Mouse (Mus musculus): ENCODE measurements around the gene Ceacam19. TPM values are rescaled to one million over a fixed set of nuclear protein-coding genes. Genes with fewer than 3 reads are reported as not detected.

Gene Ceacam19
- polyA plus RNA-seq, 1 experiment from 2014 or later: not detected

DNA sequence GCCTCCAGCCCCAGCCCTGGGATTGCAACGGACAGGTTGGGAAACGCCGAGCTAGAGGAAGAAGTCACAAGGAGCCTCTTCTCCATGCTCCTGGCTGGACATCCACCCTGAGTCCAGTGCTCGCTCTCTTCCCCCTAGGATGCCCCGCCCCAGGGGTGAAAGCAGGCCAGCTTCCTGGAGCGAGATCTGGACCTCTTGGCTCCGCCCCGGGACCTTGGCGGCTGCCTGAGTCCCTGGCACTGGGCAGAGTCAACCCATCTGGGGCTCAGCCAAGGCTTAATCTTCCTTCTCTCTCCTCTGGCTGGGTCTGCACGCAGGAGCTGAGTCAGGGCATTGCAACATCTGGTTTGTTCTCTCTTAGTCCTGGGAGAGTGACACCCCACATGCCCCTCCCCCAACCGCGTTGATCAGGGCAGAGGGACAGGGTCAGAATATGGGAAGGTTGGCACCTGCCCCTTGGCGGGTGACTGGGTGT is 57.0 kb downstream of the Ceacam19 start:
- 29% methylated on average over 13 of the region's 13 CpGs for WGBS
- no peak overlapping the region for H3K9ac ChIP-seq
- H3K27ac ChIP-seq: no peak overlapping the region
- no peak overlapping the region for H3K4me2 ChIP-seq (replicated peaks)
- no peak for ATAC-seq (ENCODE audit: insufficient number of reproducible peaks, insufficient read depth, low FRiP score, low TSS enrichment)
- no peaks in the 10 kb centered on the region for H3K36me3 ChIP-seq
- peaks cover 12% of the 10 kb centered on the region for H3K4me1 ChIP-seq
- no peaks in the 10 kb centered on the region for H3K9me3 ChIP-seq
- no peaks in the 10 kb centered on the region for H3K27me3 ChIP-seq
- H3K4me3 ChIP-seq: no peak overlapping the region

DNA sequence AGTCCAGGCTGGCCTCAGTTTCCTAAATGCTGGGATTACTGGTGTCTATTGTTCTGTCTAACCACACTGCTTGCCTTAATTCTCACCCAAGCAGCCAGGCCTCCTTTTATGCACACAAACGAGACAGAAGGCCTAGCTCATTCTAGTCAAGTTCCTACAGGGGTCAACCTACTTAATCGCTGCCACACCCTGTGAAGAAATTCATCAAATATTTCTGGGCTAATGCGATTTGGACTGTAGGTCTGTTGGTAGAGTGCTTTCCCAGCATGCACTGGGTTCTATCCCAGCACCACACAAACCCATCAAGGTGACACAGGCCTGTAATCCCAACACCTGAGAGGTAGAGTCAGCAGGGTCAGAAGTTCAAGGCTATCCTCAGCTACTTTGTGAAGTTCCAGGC is 58.1 kb downstream of the Ceacam19 start:
- no peak overlapping the region for H3K4me3 ChIP-seq
- 81% methylated on average over 3 of the region's 3 CpGs for WGBS
- no peaks in the 10 kb centered on the region for H3K36me3 ChIP-seq
- H3K27ac ChIP-seq: no peak overlapping the region
- no peaks in the 10 kb centered on the region for H3K27me3 ChIP-seq
- H3K4me2 ChIP-seq (replicated peaks): no peak overlapping the region
- H3K4me1 ChIP-seq: peaks cover 14% of the 10 kb centered on the region
- H3K9me3 ChIP-seq: no peaks in the 10 kb centered on the region
- no peak overlapping the region for H3K9ac ChIP-seq
- no peak for ATAC-seq (ENCODE audit: insufficient number of reproducible peaks, insufficient read depth, low FRiP score, low TSS enrichment)

DNA sequence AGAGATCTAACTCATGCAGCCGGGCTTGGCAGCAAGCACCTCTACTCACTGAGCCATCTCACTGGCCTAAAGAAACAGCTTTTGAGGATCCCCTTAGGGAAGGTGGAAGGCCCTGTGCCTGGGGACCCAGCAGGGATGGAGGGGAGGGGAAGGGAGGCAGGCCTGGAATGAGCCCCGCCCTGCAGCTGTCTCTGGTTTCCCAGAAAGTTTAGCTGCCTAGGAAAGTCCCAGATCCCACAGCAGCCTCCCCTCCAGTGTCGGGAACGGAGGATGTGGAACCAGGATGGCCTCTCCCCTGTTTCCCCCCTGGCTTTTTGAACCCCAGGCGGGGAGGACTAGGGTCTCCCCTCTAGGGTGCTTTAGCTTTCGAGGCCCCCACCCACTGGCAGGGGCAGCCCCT is 61.0 kb downstream of the Ceacam19 start:
- peaks cover 38% of the 10 kb centered on the region for H3K4me1 ChIP-seq
- 20% methylated on average over 6 of the region's 6 CpGs for WGBS
- no peak overlapping the region for H3K4me2 ChIP-seq (replicated peaks)
- H3K36me3 ChIP-seq: no peaks in the 10 kb centered on the region
- H3K27ac ChIP-seq: no peak overlapping the region
- H3K9me3 ChIP-seq: no peaks in the 10 kb centered on the region
- H3K4me3 ChIP-seq: no peak overlapping the region
- no peak for ATAC-seq (ENCODE audit: insufficient number of reproducible peaks, insufficient read depth, low FRiP score, low TSS enrichment)
- H3K27me3 ChIP-seq: peaks cover 20% of the 10 kb centered on the region
- H3K9ac ChIP-seq: 0 out of 2 replicates have a peak overlapping the region, but pooled peaks have one; percentile 10

Other genes starting within 250 kb of the Ceacam19 start
- gene Clptm1, start 222.9 kb downstream of the Ceacam19 start, polyA plus RNA-seq (2016; fragmentation: Nextera tagmentation; extraction: Ambion mirVana): 93.9 and 95.0 TPM in 2 replicates
- 0.74 and 0.83 TPM in 2 replicates for gene Apoc2, start 210.0 kb downstream of the Ceacam19 start, polyA plus RNA-seq (2016; fragmentation: Nextera tagmentation; extraction: Ambion mirVana)
- not detected in 2 replicates for gene Gm44805, start 206.5 kb downstream of the Ceacam19 start, polyA plus RNA-seq (2016; fragmentation: Nextera tagmentation; extraction: Ambion mirVana)
- gene Apoc4, start 206.5 kb downstream of the Ceacam19 start, polyA plus RNA-seq (2016; fragmentation: Nextera tagmentation; extraction: Ambion mirVana): not detected in 2 replicates
- 6.1 and 6.4 TPM in 2 replicates for gene Apoc1, start 195.3 kb downstream of the Ceacam19 start, polyA plus RNA-seq (2016; fragmentation: Nextera tagmentation; extraction: Ambion mirVana)
- 200 and 220 TPM in 2 replicates for gene Apoe, start 188.8 kb downstream of the Ceacam19 start, polyA plus RNA-seq (2016; fragmentation: Nextera tagmentation; extraction: Ambion mirVana)
- 163 and 174 TPM in 2 replicates for gene Tomm40, start 172.5 kb downstream of the Ceacam19 start, polyA plus RNA-seq (2016; fragmentation: Nextera tagmentation; extraction: Ambion mirVana)
- gene Nectin2, start 137.5 kb downstream of the Ceacam19 start, polyA plus RNA-seq (2016; fragmentation: Nextera tagmentation; extraction: Ambion mirVana): 95.3 and 97.6 TPM in 2 replicates
- gene Bcam, start 116.9 kb downstream of the Ceacam19 start, polyA plus RNA-seq (2016; fragmentation: Nextera tagmentation; extraction: Ambion mirVana): 62.3 and 69.1 TPM in 2 replicates
- gene Cblc, start 91.2 kb downstream of the Ceacam19 start, polyA plus RNA-seq (2016; fragmentation: Nextera tagmentation; extraction: Ambion mirVana): 4.4 and 4.8 TPM in 2 replicates
- gene Bcl3, start 65.2 kb downstream of the Ceacam19 start, polyA plus RNA-seq (2016; fragmentation: Nextera tagmentation; extraction: Ambion mirVana): 2.2 TPM in 2 replicates
- gene Gm19345, start 36.0 kb downstream of the Ceacam19 start, polyA plus RNA-seq (2016; fragmentation: Nextera tagmentation; extraction: Ambion mirVana): 0.20 and 0.62 TPM in 2 replicates
- not detected in 2 replicates for gene Ceacam16, start 26.7 kb downstream of the Ceacam19 start, polyA plus RNA-seq (2016; fragmentation: Nextera tagmentation; extraction: Ambion mirVana)
- gene Pvr, start 33.2 kb upstream of the Ceacam19 start, polyA plus RNA-seq (2016; fragmentation: Nextera tagmentation; extraction: Ambion mirVana): 9.3 and 10.7 TPM in 2 replicates
- 0.41 TPM in 1 of 2 replicates, not detected in the other for gene Igsf23, start 62.8 kb upstream of the Ceacam19 start, polyA plus RNA-seq (2016; fragmentation: Nextera tagmentation; extraction: Ambion mirVana)
- gene Ceacam20, start 77.4 kb upstream of the Ceacam19 start, polyA plus RNA-seq (2016; fragmentation: Nextera tagmentation; extraction: Ambion mirVana): not detected in 2 replicates
- gene Nlrp9b, start 103.5 kb upstream of the Ceacam19 start, polyA plus RNA-seq (2016; fragmentation: Nextera tagmentation; extraction: Ambion mirVana): not detected in 2 replicates
- not detected in 2 replicates for gene Vmn1r91, start 211.7 kb upstream of the Ceacam19 start, polyA plus RNA-seq (2016; fragmentation: Nextera tagmentation; extraction: Ambion mirVana)
- gene Gm16442, start 234.6 kb upstream of the Ceacam19 start, polyA plus RNA-seq (2016; fragmentation: Nextera tagmentation; extraction: Ambion mirVana): not detected in 2 replicates

Measured in embryonic facial prominence, embryonic 12.5 days (tissue).